Mouse (Mus musculus) ES-Bruce4 (cell line): ENCODE results near the gene Glmp. TPM values are rescaled to one million over a fixed set of nuclear protein-coding genes. Genes with fewer than 3 reads are reported as not detected.

Source experiments
- H3K27ac ChIP-seq: 2 replicates; pipeline ENCODE4 v1.5.1; 2012; ENCODE audit warnings: low read length, inconsistent platforms; ENCODE audit not compliant: insufficient read depth
- H3K27me3 ChIP-seq: 2 replicates; pipeline ENCODE4 v1.6.1; 2012; ENCODE audit warnings: mild to moderate bottlenecking, low read length, inconsistent platforms; ENCODE audit not compliant: control insufficient read depth, poor library complexity, insufficient read depth, severe bottlenecking
- H3K36me3 ChIP-seq: 2 replicates; pipeline ENCODE4 v1.6.1; 2012; ENCODE audit warnings: inconsistent platforms, mild to moderate bottlenecking, low read length, moderate library complexity; ENCODE audit not compliant: control insufficient read depth, poor library complexity, insufficient read depth, severe bottlenecking
- H3K4me1 ChIP-seq: one replicate; pipeline ENCODE4 v1.8.1; 2011; ENCODE audit warnings: low read length; ENCODE audit not compliant: control insufficient read depth, insufficient read depth
- H3K4me3 ChIP-seq: 2 replicates; pipeline ENCODE4 v1.5.1; 2011; ENCODE audit warnings: low read depth, mild to moderate bottlenecking, low read length
- H3K9ac ChIP-seq: 2 replicates; pipeline ENCODE4 v1.6.1; 2012; ENCODE audit warnings: low read depth, mild to moderate bottlenecking, inconsistent platforms; ENCODE audit not compliant: poor library complexity, severe bottlenecking
- H3K9me3 ChIP-seq: replicated peaks from 2 replicates; pipeline ENCODE4 v1.6.1; 2012; ENCODE audit warnings: mild to moderate bottlenecking, low read length, inconsistent platforms; ENCODE audit not compliant: control insufficient read depth, poor library complexity, insufficient read depth, severe bottlenecking
- CTCF ChIP-seq: IDR thresholded peaks from one replicate; pipeline ENCODE4 v1.8.1; 2011; ENCODE audit warnings: low read depth, low read length
- EP300 ChIP-seq: IDR thresholded peaks from 2 replicates; pipeline ENCODE4 v1.6.1; 2011; ENCODE audit warnings: low read depth, low read length; ENCODE audit not compliant: insufficient read depth
- POLR2A ChIP-seq: IDR thresholded peaks from one replicate; pipeline ENCODE4 v1.8.1; 2011; ENCODE audit warnings: low read length; ENCODE audit not compliant: insufficient read depth
- polyA plus RNA-seq: library from polyadenylated mRNA; stranded (reverse); fragments of >200 nt; gene quantifications from 2 replicates; pipeline ENCODE4 v1.2.4, GENCODE M21; 2011; ENCODE audit warnings: low read depth; ENCODE audit not compliant: missing spikeins, insufficient read depth, insufficient read length

The Glmp gene
- polyA plus RNA-seq, 1 experiment: 89.0 TPM

- Histone ChIP-seq H3K36me3 (peaks cover 29% of the 10 kb centered on the region), H3K27me3 (no peaks in the 10 kb centered on the region), H3K9me3 (no peaks in the 10 kb centered on the region), H3K4me1 (no peaks in the 10 kb centered on the region), H3K27ac (peak overlapping the region; percentile 29), H3K9ac (peak overlapping the region; percentile 57), H3K4me3 (peak overlapping the region; percentile 93)
- TF ChIP-seq CTCF (no peak), EP300 (no peak), POLR2A (no peak)
These were observed 28.7 kb upstream of the Glmp start for GRCm38 (mm10) chr3:88296110-88296560.

DNA sequence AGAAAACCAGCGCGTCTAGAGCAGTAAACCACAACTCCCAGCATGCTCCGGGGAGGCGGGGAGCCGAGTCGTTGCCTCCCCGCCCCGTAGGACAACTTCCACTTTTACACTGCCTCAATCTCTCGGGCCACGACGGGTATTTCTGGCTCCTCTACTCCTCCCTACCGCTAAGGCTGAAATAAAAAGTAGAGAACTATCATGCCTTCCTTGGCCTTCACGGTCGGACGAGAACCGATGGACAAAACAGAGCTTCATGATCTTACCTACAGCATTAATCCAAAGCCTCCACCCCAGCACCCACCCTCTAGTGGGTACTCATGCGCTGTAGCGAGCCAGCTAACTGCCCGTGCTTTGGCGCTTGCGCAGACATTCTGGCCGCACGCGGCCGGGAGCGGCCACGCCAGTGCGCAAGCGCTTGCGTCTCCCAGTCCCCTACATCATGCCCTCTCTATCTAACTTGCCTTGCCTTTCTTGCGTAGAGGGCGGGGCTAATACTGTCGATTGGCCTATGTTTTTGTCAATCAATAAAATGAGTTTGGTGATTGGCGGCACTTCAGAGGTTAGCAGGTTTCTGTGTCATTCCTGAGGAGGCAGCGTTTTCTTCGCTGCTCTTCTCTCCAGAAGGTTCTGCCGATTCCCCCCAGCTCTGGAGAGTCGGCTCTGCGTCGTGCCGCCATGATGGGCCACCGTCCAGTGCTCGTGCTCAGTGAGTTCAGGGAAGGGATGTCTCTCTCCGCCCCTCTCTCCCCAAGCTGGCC, 28.1 kb upstream of the Glmp start, which contains the start of the genes Tsacc and Cct3:
Tsacc (minus strand) TSS at position 439 of the 758 bp plus-strand sequence.
Cct3 (plus strand) TSS at position 556 of the 758 bp plus-strand sequence.
- 0 out of 2 replicates have a peak, but pooled peaks have one; percentile 29 for TF ChIP-seq EP300
- TF ChIP-seq CTCF: no peak
- peak; percentile 71 for TF ChIP-seq POLR2A
- Histone ChIP-seq H3K4me1 (no peaks in the 10 kb centered on the region), H3K9ac (peak within 1 kb of the TSS; percentile 84), H3K27me3 (no peaks in the 10 kb centered on the region), H3K9me3 (no peaks in the 10 kb centered on the region), H3K4me3 (peak within 1 kb of the TSS; percentile 94), H3K27ac (peak within 1 kb of the TSS; percentile 70), H3K36me3 (peaks cover 35% of the 10 kb centered on the region)

DNA sequence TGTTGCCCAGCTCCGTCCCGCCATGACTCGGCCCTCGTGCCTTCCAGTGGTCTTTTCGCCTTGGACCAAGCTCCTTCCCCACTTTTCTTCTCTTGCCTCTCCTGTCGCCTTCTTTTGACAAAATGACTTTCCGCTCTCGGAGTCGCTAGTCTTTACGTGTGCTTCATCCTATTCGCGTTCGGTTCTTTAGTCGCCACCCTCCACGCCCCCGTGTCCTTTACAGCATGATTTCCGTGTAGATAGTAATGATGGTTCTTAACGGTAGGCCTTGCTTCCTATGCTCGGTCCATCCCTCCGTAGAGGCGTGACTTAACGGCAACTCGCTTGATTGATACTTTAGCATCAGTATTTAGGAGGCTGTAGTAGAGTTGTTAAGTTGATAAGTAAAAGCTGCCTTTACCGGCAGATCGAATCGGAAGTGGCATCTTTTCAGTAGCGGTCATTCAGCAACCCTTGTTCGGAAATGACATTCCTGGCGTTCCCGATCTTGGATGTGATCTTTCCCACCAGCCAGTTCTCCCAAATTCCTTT, 27.4 kb upstream of the Glmp start:
- Histone ChIP-seq H3K9me3 (no peaks in the 10 kb centered on the region), H3K4me1 (no peaks in the 10 kb centered on the region), H3K27ac (peak overlapping the region; percentile 56), H3K27me3 (no peaks in the 10 kb centered on the region), H3K4me3 (peak overlapping the region; percentile 94), H3K9ac (peak overlapping the region; percentile 84), H3K36me3 (peaks cover 42% of the 10 kb centered on the region)
- TF ChIP-seq CTCF: no peak
- TF ChIP-seq POLR2A: no peak
- TF ChIP-seq EP300: no peak

GRCm38 (mm10) chr3:88299172-88299571, 25.7 kb upstream of the Glmp start:
- H3K4me1 ChIP-seq: no peaks in the 10 kb centered on the region
- H3K27me3 ChIP-seq: no peaks in the 10 kb centered on the region
- no peak overlapping the region for H3K27ac ChIP-seq
- H3K36me3 ChIP-seq: peaks cover 57% of the 10 kb centered on the region
- no peaks in the 10 kb centered on the region for H3K9me3 ChIP-seq
- TF ChIP-seq EP300 (no peak), POLR2A (no peak), CTCF (no peak)
- no peak overlapping the region for H3K4me3 ChIP-seq
- H3K9ac ChIP-seq: no peak overlapping the region

GRCm38 (mm10) chr3:88328956-88329355, 4.1 kb downstream of the Glmp start:
- no peak overlapping the region for H3K4me3 ChIP-seq
- H3K36me3 ChIP-seq: no peaks in the 10 kb centered on the region
- no peak overlapping the region for H3K27ac ChIP-seq
- no peak overlapping the region for H3K9ac ChIP-seq
- H3K4me1 ChIP-seq: no peaks in the 10 kb centered on the region
- H3K27me3 ChIP-seq: no peaks in the 10 kb centered on the region
- TF ChIP-seq POLR2A: no peak
- no peak for TF ChIP-seq EP300
- no peak for TF ChIP-seq CTCF
- H3K9me3 ChIP-seq: no peaks in the 10 kb centered on the region

GRCm38 (mm10) chr3:88331282-88331681, 6.5 kb downstream of the Glmp start:
- H3K9me3 ChIP-seq: no peaks in the 10 kb centered on the region
- no peak overlapping the region for H3K9ac ChIP-seq
- H3K27me3 ChIP-seq: no peaks in the 10 kb centered on the region
- H3K4me3 ChIP-seq: no peak overlapping the region
- no peak overlapping the region for H3K27ac ChIP-seq
- H3K36me3 ChIP-seq: no peaks in the 10 kb centered on the region
- TF ChIP-seq POLR2A: no peak
- TF ChIP-seq CTCF: peak; percentile 87
- TF ChIP-seq EP300: no peak
- no peaks in the 10 kb centered on the region for H3K4me1 ChIP-seq
